Mouse (Mus musculus): ENCODE measurements around the gene Dnajb13. TPM values are rescaled to one million over a fixed set of nuclear protein-coding genes. Genes with fewer than 3 reads are reported as not detected.

Gene Dnajb13
- polyA plus RNA-seq (2017; shearing (Covaris generic)): 2.4 TPM

DNA sequence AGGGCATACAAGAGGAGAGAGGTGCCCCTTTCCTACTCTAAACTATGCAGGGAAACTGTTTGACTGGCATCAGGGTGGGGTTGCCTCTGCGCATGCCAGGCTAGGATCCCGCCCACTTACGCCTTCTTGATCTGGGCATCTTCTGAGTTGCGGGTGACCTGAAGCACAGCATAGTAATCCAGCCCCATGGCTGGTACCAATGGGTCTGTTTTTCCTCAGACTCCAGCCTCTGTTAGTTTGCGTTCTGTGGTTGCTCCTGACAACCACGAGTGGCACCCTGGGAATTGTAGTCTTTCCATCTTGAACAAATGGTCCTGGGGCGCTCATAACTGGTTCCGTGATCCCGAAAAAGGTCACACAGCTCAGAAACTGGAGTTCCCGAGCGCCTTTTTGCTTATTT is at the start of gene Dnajb13:
Gene Dnajb13 (minus strand): TSS at position 388 of the 400 bp plus-strand sequence.

DNA sequence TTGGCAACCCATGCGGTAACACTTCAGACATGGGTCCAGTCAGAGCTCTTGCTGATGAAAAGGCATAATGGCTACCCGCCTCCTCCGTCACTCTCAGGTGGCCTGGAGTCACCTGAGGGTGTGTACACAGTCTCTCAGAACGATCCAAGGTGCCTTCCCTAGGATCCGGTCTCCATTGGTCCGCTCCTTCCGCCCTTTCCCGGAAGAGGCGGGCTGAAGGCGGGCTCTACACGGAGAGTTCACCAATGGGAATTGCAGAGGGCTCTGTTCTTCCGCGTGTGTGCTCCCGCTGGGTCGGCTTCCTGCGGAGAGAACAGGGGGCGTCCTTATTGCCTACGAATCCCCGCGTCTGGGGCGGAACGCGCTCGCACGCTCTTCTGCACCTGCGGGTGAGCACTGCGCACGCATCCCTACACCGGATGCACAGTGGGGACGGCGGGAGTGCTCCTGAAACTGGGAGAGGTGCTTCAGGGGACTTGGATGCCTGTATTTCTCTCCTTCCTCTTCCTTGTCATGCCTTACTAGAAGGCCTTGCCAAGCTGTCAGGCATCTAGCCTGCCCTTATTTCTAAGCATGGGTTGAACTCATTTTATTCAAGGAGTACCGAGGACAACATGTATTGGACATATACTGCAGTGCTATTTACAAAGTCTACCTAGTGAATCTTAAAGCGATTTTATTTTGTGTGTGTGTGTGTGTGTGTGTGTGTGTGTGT is 22.2 kb upstream of the Dnajb13 start, which contains the start of gene Coa4:
Gene Coa4 (plus strand): TSS at position 268 of the 715 bp plus-strand sequence.

DNA sequence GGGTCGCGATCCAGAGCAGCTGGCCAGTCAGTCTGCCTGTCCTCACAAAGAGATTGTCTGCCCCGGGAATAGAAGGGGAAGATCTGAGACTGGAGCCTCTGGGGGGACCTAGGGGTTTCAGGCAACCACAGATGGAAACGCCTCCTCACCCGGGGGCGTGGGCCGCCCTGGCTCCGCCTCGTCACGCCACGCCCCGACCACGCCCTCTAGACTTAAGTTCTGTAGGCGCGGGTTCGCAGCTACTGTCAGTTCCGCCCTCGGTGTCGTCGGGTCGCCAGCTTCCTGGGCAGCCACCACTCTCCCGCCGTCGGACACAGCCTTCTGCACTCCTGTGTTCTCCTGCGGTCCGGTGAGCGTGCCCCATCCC is 21.7 kb downstream of the Dnajb13 start, which contains the start of gene Ucp2:
Gene Ucp2 (plus strand): TSS at position 221 of the 367 bp plus-strand sequence.

GRCm38 (mm10) chr7:100472777-100473176 is 42.0 kb downstream of the Dnajb13 start, which contains the start of gene Ucp3:
TSS of gene Ucp3 (plus strand) at chr7:100472990.

Other genes with a start within 250 kb of the Dnajb13 start
- not detected for gene P4ha3, start 229.4 kb downstream of the Dnajb13 start, polyA plus RNA-seq (2017; shearing (Covaris generic))
- gene C2cd3, start 142.7 kb downstream of the Dnajb13 start, polyA plus RNA-seq (2017; shearing (Covaris generic)): 47.6 TPM
- 37.8 TPM for gene Ppme1, start 142.7 kb downstream of the Dnajb13 start, polyA plus RNA-seq (2017; shearing (Covaris generic))
- gene Ucp3, start 42.0 kb downstream of the Dnajb13 start, polyA plus RNA-seq (2017; shearing (Covaris generic)): not detected
- gene Ucp2, start 21.6 kb downstream of the Dnajb13 start, polyA plus RNA-seq (2017; shearing (Covaris generic)): 678 TPM
- 3.1 TPM for gene Coa4, start 22.1 kb upstream of the Dnajb13 start, polyA plus RNA-seq (2017; shearing (Covaris generic))
- 77.5 TPM for gene Rab6a, start 92.5 kb upstream of the Dnajb13 start, polyA plus RNA-seq (2017; shearing (Covaris generic))
- 37.4 TPM for gene Mrpl48, start 93.3 kb upstream of the Dnajb13 start, polyA plus RNA-seq (2017; shearing (Covaris generic))
- 0.20 TPM for gene Plekhb1, start 147.5 kb upstream of the Dnajb13 start, polyA plus RNA-seq (2017; shearing (Covaris generic))
- gene Fam168a, start 191.7 kb upstream of the Dnajb13 start, polyA plus RNA-seq (2017; shearing (Covaris generic)): 23.0 TPM